Mouse (Mus musculus) C2C12 (cell line): Measurements from ENCODE around the gene B4gat1. TPM values are rescaled to one million over a fixed set of nuclear protein-coding genes. Genes with fewer than 3 reads are reported as not detected.
"Not testable (repeated sequence)": the region's sequence is repeated elsewhere in the genome, so short reads cannot be mapped to it uniquely, and the experiment has no call there.

Experiments used
- H3K27me3 ChIP-seq: one replicate; pipeline ENCODE4 v1.6.1; 2011; ENCODE audit not compliant: control insufficient read depth, insufficient read depth, insufficient read length
- H3K36me3 ChIP-seq: one replicate; pipeline ENCODE4 v1.6.1; 2011; ENCODE audit not compliant: control insufficient read depth, insufficient read depth
- H3K4me3 ChIP-seq: one replicate; pipeline ENCODE4 v1.5.1; 2011; ENCODE audit warnings: mild to moderate bottlenecking, control low read depth; ENCODE audit not compliant: poor library complexity, insufficient read depth, severe bottlenecking
- H3K79me2 ChIP-seq: one replicate; pipeline ENCODE4 v1.6.1; 2011; ENCODE audit not compliant: control insufficient read depth, insufficient read depth
- H3K79me3 ChIP-seq: one replicate; pipeline ENCODE4 v1.6.1; 2011; ENCODE audit warnings: low read depth, control low read depth
- H3ac ChIP-seq: one replicate; pipeline ENCODE3; 2011; ENCODE audit warnings: low read depth; ENCODE audit not compliant: control insufficient read depth, insufficient read length
- CEBPB ChIP-seq: IDR thresholded peaks from one replicate; pipeline ENCODE4 v1.6.1; 2011; ENCODE audit warnings: low read depth, mild to moderate bottlenecking, control low read depth, moderate library complexity
- CTCF ChIP-seq: IDR thresholded peaks from one replicate; pipeline ENCODE4 v1.5.1; 2011; ENCODE audit not compliant: control insufficient read depth, insufficient read depth, insufficient read length
- FOSL1 ChIP-seq: IDR thresholded peaks from one replicate; pipeline ENCODE4 v1.8.0; 2011; ENCODE audit warnings: mild to moderate bottlenecking, low read length; ENCODE audit not compliant: poor library complexity, insufficient read depth, severe bottlenecking
- MAX ChIP-seq: IDR thresholded peaks from one replicate; pipeline ENCODE4 v1.6.1; 2011; ENCODE audit warnings: mild to moderate bottlenecking, control low read depth
- MYOD1 ChIP-seq: IDR thresholded peaks from one replicate; pipeline ENCODE4 v1.6.1; 2011; ENCODE audit warnings: low read depth; ENCODE audit not compliant: control insufficient read depth, insufficient read length
- MYOG ChIP-seq: IDR thresholded peaks from one replicate; pipeline ENCODE4 v1.6.1; 2011; ENCODE audit not compliant: control insufficient read depth, insufficient read length; ENCODE audit errors: extremely low read depth
- USF1 ChIP-seq: IDR thresholded peaks from one replicate; pipeline ENCODE4 v1.6.1; 2011; ENCODE audit warnings: low read depth, mild to moderate bottlenecking, control low read depth, moderate library complexity
- polyA plus RNA-seq: library from polyadenylated mRNA; unstranded; fragments of >200 nt; fragmentation: generic; extraction: Trizol; gene quantifications from one replicate; pipeline ENCODE4 v1.2.1, GENCODE M21; 2012; ENCODE audit warnings: missing spikeins

The B4gat1 gene
- polyA plus RNA-seq, 1 experiment, result 28.1 TPM

GRCm38 (mm10) chr19:5082005-5082404, 43.4 kb downstream of the B4gat1 start:
- Histone ChIP-seq H3K4me3 (no peak overlapping the region), H3K27me3 (no peaks in the 10 kb centered on the region), H3K79me3 (no peaks in the 10 kb centered on the region), H3ac (no peak overlapping the region), H3K36me3 (no peaks in the 10 kb centered on the region), H3K79me2 (no peaks in the 10 kb centered on the region)
- TF ChIP-seq MYOD1, result no peak

GRCm38 (mm10) chr19:5082596-5082995, 44.0 kb downstream of the B4gat1 start:
- H3K79me3 ChIP-seq, result no peaks in the 10 kb centered on the region
- H3ac ChIP-seq, result peak overlapping the region; percentile 6
- no peaks in the 10 kb centered on the region for H3K79me2 ChIP-seq
- no peaks in the 10 kb centered on the region for H3K27me3 ChIP-seq
- TF ChIP-seq MYOG (no peak), CTCF (no peak), USF1 (no peak), FOSL1 (no peak), MAX (no peak), CEBPB (no peak)
- no peaks in the 10 kb centered on the region for H3K36me3 ChIP-seq
- H3K4me3 ChIP-seq, result no peak overlapping the region

- peaks cover 7% of the 10 kb centered on the region for H3K79me2 ChIP-seq
- TF ChIP-seq MAX (no peak), MYOG (no peak), USF1 (no peak), CEBPB (no peak), CTCF (no peak), FOSL1 (no peak)
- H3K4me3 ChIP-seq, result peak overlapping the region; percentile 38
- H3K79me3 ChIP-seq, result no peaks in the 10 kb centered on the region
- H3K27me3 ChIP-seq, result no peaks in the 10 kb centered on the region
- H3ac ChIP-seq, result peak overlapping the region; percentile 64
- no peaks in the 10 kb centered on the region for H3K36me3 ChIP-seq
Observed at GRCm38 (mm10) chr19:5083961-5084833, 45.6 kb downstream of the B4gat1 start.

- Histone ChIP-seq H3K79me3 (no peaks in the 10 kb centered on the region), H3K4me3 (peak overlapping the region; percentile 38), H3K36me3 (peaks cover 3% of the 10 kb centered on the region), H3ac (peak overlapping the region; percentile 64), H3K27me3 (no peaks in the 10 kb centered on the region), H3K79me2 (peaks cover 13% of the 10 kb centered on the region)
- TF ChIP-seq USF1 (no peak), FOSL1 (no peak), MYOG (no peak), CEBPB (no peak), CTCF (no peak), MYOD1 (no peak), MAX (no peak)
Observed at GRCm38 (mm10) chr19:5084834-5085144, 46.2 kb downstream of the B4gat1 start.

GRCm38 (mm10) chr19:5085145-5085863, 46.7 kb downstream of the B4gat1 start, which contains the start of gene Tmem151a:
Gene Tmem151a (minus strand): TSS chr19:5085531.
- H3K79me2 ChIP-seq, result peaks cover 13% of the 10 kb centered on the region
- TF ChIP-seq CEBPB (no peak), MYOG (no peak), USF1 (no peak), MAX (no peak), MYOD1 (no peak)
- peak within 1 kb of the TSS; percentile 38 for H3K4me3 ChIP-seq
- H3ac ChIP-seq, result peak within 1 kb of the TSS; percentile 64
- H3K36me3 ChIP-seq, result peaks cover 3% of the 10 kb centered on the region
- no peaks in the 10 kb centered on the region for H3K79me3 ChIP-seq
- H3K27me3 ChIP-seq, result no peaks in the 10 kb centered on the region

- H3K79me3 ChIP-seq, H3K27me3 ChIP-seq, H3ac ChIP-seq, H3K4me3 ChIP-seq, H3K36me3 ChIP-seq: not testable (repeated sequence)
- peaks cover 13% of the 10 kb centered on the region for H3K79me2 ChIP-seq
Observed at GRCm38 (mm10) chr19:5086533-5086932, 47.9 kb downstream of the B4gat1 start.
